Mouse (Mus musculus): Measurements from ENCODE around the gene Qser1.

Gene Qser1

DNA sequence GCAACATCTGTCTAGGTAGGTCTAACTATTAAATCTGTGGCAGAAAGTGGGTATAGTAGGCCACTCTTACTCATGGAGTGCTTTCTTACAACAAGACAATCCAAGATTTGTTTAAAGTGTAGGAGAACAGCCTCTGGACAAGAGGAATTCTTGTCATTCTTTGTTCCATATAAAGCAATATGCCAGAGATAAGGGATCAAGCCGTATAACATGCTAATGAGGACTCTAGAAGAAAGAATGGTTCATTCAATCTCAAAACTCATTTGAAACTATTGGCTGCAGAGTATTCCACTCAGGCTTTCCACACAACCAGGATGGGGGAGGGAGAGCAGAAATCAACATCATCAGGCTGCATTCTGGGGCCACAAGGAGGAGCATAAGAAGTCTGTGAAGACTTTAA, 89.2 kb downstream of the Qser1 start:
- no peak for DNase-seq

DNA sequence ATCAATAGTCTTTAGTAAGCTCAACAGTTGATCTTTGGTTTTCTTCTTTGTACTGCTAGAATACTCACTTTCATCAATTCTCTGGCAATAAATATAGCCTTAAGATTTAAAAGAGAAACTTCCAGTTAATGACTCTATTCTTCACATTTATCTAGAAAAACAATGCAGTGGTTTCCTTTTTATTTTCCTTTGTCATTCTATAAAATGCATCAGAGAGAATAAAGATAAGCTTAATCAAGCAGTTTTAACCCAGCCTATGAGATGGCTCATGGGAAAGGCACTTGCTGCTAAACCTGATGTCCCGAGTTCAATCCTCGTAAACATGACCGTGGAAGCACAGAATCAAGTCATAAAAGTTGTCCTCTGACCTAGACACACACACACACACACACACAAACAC, 94.5 kb downstream of the Qser1 start:
- no peak for DNase-seq

- DNase-seq = no peak
Measured at GRCm38 (mm10) chr2:104717827-104718226, 98.7 kb downstream of the Qser1 start.

- no peak for DNase-seq
Measured at GRCm38 (mm10) chr2:104717231-104717735, 99.3 kb downstream of the Qser1 start.

DNA sequence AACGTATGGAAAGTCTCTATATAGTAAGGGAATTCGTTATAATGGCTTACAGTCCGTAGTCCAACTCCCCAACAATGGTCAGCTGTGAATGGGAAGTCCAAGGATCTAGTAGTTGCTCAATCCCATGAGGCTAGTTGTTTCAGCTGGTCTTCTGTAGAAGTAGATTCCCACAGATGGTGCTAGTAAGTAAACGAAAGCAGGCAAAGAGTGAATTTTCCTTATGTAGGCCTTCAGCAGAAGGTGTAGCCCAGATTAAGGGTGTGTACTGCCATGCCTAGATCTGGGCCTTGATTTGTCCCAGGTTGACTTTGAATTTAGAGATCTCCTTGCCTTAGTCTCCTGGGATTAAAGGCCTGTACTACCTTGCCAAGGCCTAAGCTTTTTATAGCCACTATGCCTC, 100.3 kb downstream of the Qser1 start, which contains the start of gene Pin1rt1:
Gene Pin1rt1, minus strand, starts transcription at position 101 of the 400 bp plus-strand sequence.
- no peak for DNase-seq

GRCm38 (mm10) chr2:104714254-104714691, 102.3 kb downstream of the Qser1 start:
- no peak for DNase-seq

DNA sequence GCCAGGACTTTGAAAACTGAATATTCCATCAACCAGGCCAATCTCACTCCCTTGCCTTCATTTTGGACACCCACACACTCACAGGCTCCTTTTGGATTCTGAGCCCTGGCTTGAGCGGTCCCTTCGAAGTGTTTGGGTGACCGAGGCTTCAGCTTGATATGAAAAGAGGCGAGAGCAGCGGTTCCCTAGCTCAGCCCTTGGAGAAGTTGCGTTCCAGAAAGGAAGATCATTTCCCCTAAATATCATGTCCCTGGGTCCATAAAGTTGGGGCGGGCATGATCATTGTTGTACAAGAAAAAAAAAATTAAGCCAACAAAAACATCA, 104.1 kb downstream of the Qser1 start:
- no peak for DNase-seq

GRCm38 (mm10) chr2:104711585-104712485, 104.7 kb downstream of the Qser1 start, which contains the start of gene Tcp11l1:
Tcp11l1 (minus strand) TSS chr2:104712169.
- peak; percentile 30 for DNase-seq

GRCm38 (mm10) chr2:104710670-104711370, 105.7 kb downstream of the Qser1 start:
- no peak for DNase-seq

GRCm38 (mm10) chr2:104709786-104710337, 106.7 kb downstream of the Qser1 start:
- no peak for DNase-seq
